Mouse (Mus musculus): ENCODE measurements around the gene Wnt10b. TPM values are rescaled to one million over a fixed set of nuclear protein-coding genes. Genes with fewer than 3 reads are reported as not detected.

Wnt10b gene
- polyA plus RNA-seq, 1 experiment from 2014 or later = not detected

- 86% methylated on average over 5 of the region's 5 CpGs for WGBS
- Histone ChIP-seq H3K9me3 (no peaks in the 10 kb centered on the region), H3K4me2 (no peak overlapping the region), H3K36me3 (peaks cover 40% of the 10 kb centered on the region), H3K27me3 (peaks cover 2% of the 10 kb centered on the region; the same call in 1 of the 2 replicates), H3K9ac (no peak overlapping the region), H3K27ac (replicated peaks) (no peak overlapping the region), H3K4me3 (no peak overlapping the region), H3K4me1 (replicated peaks) (no peaks in the 10 kb centered on the region)
- no peak for ATAC-seq (ENCODE audit: low read depth)
These were observed 43.9 kb downstream of the Wnt10b start for GRCm38 (mm10) chr15:98733976-98734566.

GRCm38 (mm10) chr15:98733370-98733769, 44.6 kb downstream of the Wnt10b start:
- H3K9ac ChIP-seq = no peak overlapping the region
- peaks cover 5% of the 10 kb centered on the region for H3K4me1 ChIP-seq (replicated peaks)
- no peak overlapping the region for H3K4me2 ChIP-seq
- no peak overlapping the region for H3K4me3 ChIP-seq
- ATAC-seq (ENCODE audit: low read depth) = no peak
- H3K27me3 ChIP-seq = peaks cover 9% of the 10 kb centered on the region; the same call in 1 of the 2 replicates
- 81% methylated on average over 6 of the region's 6 CpGs for WGBS
- peaks cover 34% of the 10 kb centered on the region for H3K36me3 ChIP-seq
- no peaks in the 10 kb centered on the region for H3K9me3 ChIP-seq
- H3K27ac ChIP-seq (replicated peaks) = no peak overlapping the region

GRCm38 (mm10) chr15:98732006-98732531, 45.9 kb downstream of the Wnt10b start:
- H3K9ac ChIP-seq = no peak overlapping the region
- H3K4me2 ChIP-seq = no peak overlapping the region
- peaks cover 22% of the 10 kb centered on the region for H3K36me3 ChIP-seq
- H3K9me3 ChIP-seq = no peaks in the 10 kb centered on the region
- peaks cover 15% of the 10 kb centered on the region; the same call in 1 of the 2 replicates for H3K27me3 ChIP-seq
- WGBS = 66% methylated on average over 8 of the region's 8 CpGs
- H3K4me3 ChIP-seq = no peak overlapping the region
- H3K27ac ChIP-seq (replicated peaks) = no peak overlapping the region
- H3K4me1 ChIP-seq (replicated peaks) = peaks cover 18% of the 10 kb centered on the region
- ATAC-seq (ENCODE audit: low read depth) = no peak

DNA sequence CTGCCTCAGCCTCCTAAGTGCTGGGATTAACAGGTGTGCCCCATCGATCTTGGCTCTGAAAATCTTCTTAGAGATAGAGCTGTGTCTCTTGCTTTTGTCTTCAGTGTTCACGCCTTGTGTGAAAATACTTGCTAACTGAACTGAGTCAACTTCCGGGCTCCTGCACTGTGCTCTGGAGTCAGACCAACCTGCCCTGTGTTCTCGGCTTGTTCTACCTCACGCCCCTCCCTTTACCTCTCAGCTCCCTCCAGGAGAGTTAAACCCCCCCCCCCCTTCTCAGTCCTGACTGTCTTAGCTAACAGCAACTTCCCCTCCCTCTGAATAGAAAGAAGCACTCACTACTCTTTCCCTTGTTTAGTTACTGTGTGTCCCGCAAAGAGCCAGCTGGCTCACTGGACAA, 47.2 kb downstream of the Wnt10b start:
- Histone ChIP-seq H3K4me2 (no peak overlapping the region), H3K9me3 (no peaks in the 10 kb centered on the region), H3K4me1 (replicated peaks) (peaks cover 23% of the 10 kb centered on the region), H3K36me3 (peaks cover 10% of the 10 kb centered on the region), H3K9ac (no peak overlapping the region), H3K27me3 (peaks cover 27% of the 10 kb centered on the region), H3K4me3 (no peak overlapping the region), H3K27ac (replicated peaks) (no peak overlapping the region)
- WGBS = 84% methylated on average over 6 of the region's 6 CpGs
- ATAC-seq (ENCODE audit: low read depth) = no peak

- Histone ChIP-seq H3K4me3 (no peak overlapping the region), H3K4me2 (no peak overlapping the region), H3K27me3 (peaks cover 28% of the 10 kb centered on the region), H3K27ac (replicated peaks) (no peak overlapping the region), H3K9ac (no peak overlapping the region), H3K36me3 (peaks cover 5% of the 10 kb centered on the region; the same call in 1 of the 2 replicates), H3K9me3 (no peaks in the 10 kb centered on the region), H3K4me1 (replicated peaks) (peaks cover 23% of the 10 kb centered on the region)
- WGBS = 66% methylated on average over 7 of the region's 7 CpGs
- no peak for ATAC-seq (ENCODE audit: low read depth)
These were observed 48.0 kb downstream of the Wnt10b start for GRCm38 (mm10) chr15:98729791-98730545.

DNA sequence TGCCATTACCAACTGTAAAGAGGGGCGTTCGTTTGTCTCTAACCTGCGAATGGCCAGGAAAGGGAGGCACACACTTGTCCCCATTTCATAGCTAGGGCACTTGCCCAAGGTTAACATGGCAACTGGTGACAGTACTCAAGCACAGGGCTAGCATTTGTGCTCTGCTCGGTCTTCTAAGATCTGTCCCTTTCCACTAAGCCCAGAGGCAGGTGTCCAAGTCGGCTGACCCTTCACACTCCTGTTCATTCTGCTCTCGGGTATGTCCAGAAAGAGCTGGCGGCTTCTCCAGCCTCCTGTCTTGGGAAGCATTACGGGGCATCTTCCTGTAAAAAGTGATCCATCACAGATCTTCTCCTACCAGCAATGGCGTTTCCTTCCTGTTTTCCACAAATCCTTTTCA, 49.6 kb downstream of the Wnt10b start:
- H3K4me3 ChIP-seq = peak overlapping the region; percentile 40; the same call in 1 of the 2 replicates
- no peak overlapping the region for H3K9ac ChIP-seq
- WGBS = 41% methylated on average over 9 of the region's 9 CpGs
- peaks cover 30% of the 10 kb centered on the region for H3K4me1 ChIP-seq (replicated peaks)
- peaks cover 29% of the 10 kb centered on the region for H3K27me3 ChIP-seq
- 0 out of 2 replicates have a peak, but pooled peaks have one; percentile 4 for ATAC-seq (ENCODE audit: low read depth)
- H3K4me2 ChIP-seq = peak overlapping the region; percentile 71
- no peaks in the 10 kb centered on the region for H3K9me3 ChIP-seq
- H3K27ac ChIP-seq (replicated peaks) = no peak overlapping the region
- no peaks in the 10 kb centered on the region for H3K36me3 ChIP-seq

GRCm38 (mm10) chr15:98727443-98728321, 50.3 kb downstream of the Wnt10b start, which contains the start of gene Fkbp11:
Gene Fkbp11 (minus strand): TSS chr15:98728198.
- peaks cover 30% of the 10 kb centered on the region for H3K4me1 ChIP-seq (replicated peaks)
- peak within 1 kb of the TSS; percentile 40 for H3K4me3 ChIP-seq
- H3K9me3 ChIP-seq = no peaks in the 10 kb centered on the region
- under 1% methylated on average over 39 of the region's 39 CpGs for WGBS
- peaks cover 29% of the 10 kb centered on the region for H3K27me3 ChIP-seq
- H3K36me3 ChIP-seq = no peaks in the 10 kb centered on the region
- peak within 1 kb of the TSS; percentile 63 for H3K9ac ChIP-seq
- peak; percentile 80 for ATAC-seq (ENCODE audit: low read depth)
- H3K27ac ChIP-seq (replicated peaks) = no peak within 1 kb of the TSS
- peak within 1 kb of the TSS; percentile 71 for H3K4me2 ChIP-seq

- Histone ChIP-seq H3K9ac (peak overlapping the region; percentile 63), H3K4me1 (replicated peaks) (peaks cover 30% of the 10 kb centered on the region), H3K4me2 (peak overlapping the region; percentile 71), H3K36me3 (no peaks in the 10 kb centered on the region), H3K4me3 (peak overlapping the region; percentile 40), H3K9me3 (no peaks in the 10 kb centered on the region), H3K27ac (replicated peaks) (no peak overlapping the region), H3K27me3 (peaks cover 29% of the 10 kb centered on the region)
- no peak for ATAC-seq (ENCODE audit: low read depth)
- 46% methylated on average over 7 of the region's 7 CpGs for WGBS
These were observed 51.2 kb downstream of the Wnt10b start for GRCm38 (mm10) chr15:98726746-98727145.

DNA sequence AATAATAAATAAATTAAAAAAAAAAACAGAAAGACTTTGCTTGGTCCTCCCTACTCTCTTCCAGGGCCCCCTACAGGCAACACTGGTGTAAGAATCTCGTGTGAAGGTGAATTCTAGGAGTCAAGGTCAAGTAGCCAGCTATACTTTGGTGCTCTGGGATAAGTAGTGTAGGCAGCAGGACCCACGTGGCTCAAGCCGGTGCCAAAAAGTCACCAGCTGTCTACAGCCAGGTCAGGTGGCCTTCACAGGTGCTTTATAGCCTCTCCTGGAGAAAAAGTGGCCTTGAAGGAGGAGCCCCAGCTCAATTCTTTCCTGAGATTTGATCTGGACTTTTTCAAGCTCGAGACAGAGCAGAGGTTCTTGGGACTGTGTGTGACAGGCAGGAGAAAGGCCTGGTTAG, 51.9 kb downstream of the Wnt10b start:
- no peak overlapping the region for H3K27ac ChIP-seq (replicated peaks)
- no peaks in the 10 kb centered on the region for H3K9me3 ChIP-seq
- no peak overlapping the region for H3K4me3 ChIP-seq
- no peak overlapping the region for H3K9ac ChIP-seq
- H3K4me1 ChIP-seq (replicated peaks) = peaks cover 30% of the 10 kb centered on the region
- WGBS = 86% methylated on average over 4 of the region's 4 CpGs
- H3K4me2 ChIP-seq = no peak overlapping the region
- no peak for ATAC-seq (ENCODE audit: low read depth)
- H3K27me3 ChIP-seq = peaks cover 29% of the 10 kb centered on the region
- H3K36me3 ChIP-seq = no peaks in the 10 kb centered on the region

DNA sequence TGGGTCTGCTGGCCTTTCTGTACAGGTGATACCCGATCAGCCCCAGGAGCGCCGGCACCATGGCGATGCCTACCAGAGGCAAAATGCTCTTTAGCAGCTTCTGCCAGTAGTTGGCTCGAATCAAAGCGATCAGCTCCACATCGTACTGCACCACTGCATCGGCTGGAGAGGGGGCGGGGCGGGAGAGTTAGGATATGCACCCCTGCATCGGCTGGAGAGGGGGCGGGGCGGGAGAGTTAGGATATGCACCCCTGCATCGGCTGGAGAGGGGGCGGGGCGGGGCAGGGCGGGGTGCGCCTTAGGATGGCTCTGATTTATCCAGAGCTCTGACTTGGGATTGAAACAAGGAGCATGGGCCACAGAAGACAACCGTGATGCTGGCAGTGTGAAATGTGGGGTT, 53.5 kb downstream of the Wnt10b start:
- Histone ChIP-seq H3K36me3 (no peaks in the 10 kb centered on the region), H3K4me3 (no peak overlapping the region), H3K9me3 (no peaks in the 10 kb centered on the region), H3K4me1 (replicated peaks) (peaks cover 30% of the 10 kb centered on the region), H3K27me3 (peaks cover 29% of the 10 kb centered on the region), H3K4me2 (peak overlapping the region; percentile 21), H3K9ac (no peak overlapping the region), H3K27ac (replicated peaks) (no peak overlapping the region)
- 38% methylated on average over 19 of the region's 19 CpGs for WGBS
- no peak for ATAC-seq (ENCODE audit: low read depth)

- H3K27me3 ChIP-seq = peaks cover 15% of the 10 kb centered on the region
- H3K9me3 ChIP-seq = no peaks in the 10 kb centered on the region
- H3K4me3 ChIP-seq = no peak overlapping the region
- 74% methylated on average over 14 of the region's 14 CpGs for WGBS
- no peak overlapping the region for H3K4me2 ChIP-seq
- no peak overlapping the region for H3K27ac ChIP-seq (replicated peaks)
- H3K36me3 ChIP-seq = no peaks in the 10 kb centered on the region
- peaks cover 20% of the 10 kb centered on the region for H3K4me1 ChIP-seq (replicated peaks)
- ATAC-seq (ENCODE audit: low read depth) = no peak
- no peak overlapping the region for H3K9ac ChIP-seq
These were observed 55.1 kb downstream of the Wnt10b start for GRCm38 (mm10) chr15:98722854-98723253.

All from neural tube, embryonic 13.5 days (tissue).